Mouse (Mus musculus) ES-E14 (cell line): ENCODE measurements at regions not wholly inside any gene's neighbourhood (a gene's known extent, or its start where the extent isn't known, plus 50 kb on each side); places are given as distances from the start of the nearest gene placed in this dataset.

Experiments
- CHD2 ChIP-seq: IDR thresholded peaks from 2 replicates; pipeline ENCODE4 v1.6.1; 2014; ENCODE audit warnings: mild to moderate bottlenecking, low read depth, low read length, inconsistent platforms
- HCFC1 ChIP-seq: IDR thresholded peaks from 2 replicates; pipeline ENCODE4 v1.6.1; 2012; ENCODE audit warnings: low read length, inconsistent platforms, borderline replicate concordance; ENCODE audit not compliant: insufficient read depth
- MAFK ChIP-seq: IDR thresholded peaks from 2 replicates; pipeline ENCODE4 v1.6.1; 2014; ENCODE audit warnings: mild to moderate bottlenecking, low read depth, low read length, inconsistent platforms; ENCODE audit not compliant: insufficient read depth
- ZC3H11A ChIP-seq: IDR thresholded peaks from 2 replicates; pipeline ENCODE4 v1.6.1; 2012; ENCODE audit warnings: low read depth, mild to moderate bottlenecking, inconsistent platforms, low read length, borderline replicate concordance
- ZNF384 ChIP-seq: IDR thresholded peaks from 2 replicates; pipeline ENCODE4 v1.6.1; 2012; ENCODE audit warnings: low read depth, low read length, inconsistent platforms

DNA sequence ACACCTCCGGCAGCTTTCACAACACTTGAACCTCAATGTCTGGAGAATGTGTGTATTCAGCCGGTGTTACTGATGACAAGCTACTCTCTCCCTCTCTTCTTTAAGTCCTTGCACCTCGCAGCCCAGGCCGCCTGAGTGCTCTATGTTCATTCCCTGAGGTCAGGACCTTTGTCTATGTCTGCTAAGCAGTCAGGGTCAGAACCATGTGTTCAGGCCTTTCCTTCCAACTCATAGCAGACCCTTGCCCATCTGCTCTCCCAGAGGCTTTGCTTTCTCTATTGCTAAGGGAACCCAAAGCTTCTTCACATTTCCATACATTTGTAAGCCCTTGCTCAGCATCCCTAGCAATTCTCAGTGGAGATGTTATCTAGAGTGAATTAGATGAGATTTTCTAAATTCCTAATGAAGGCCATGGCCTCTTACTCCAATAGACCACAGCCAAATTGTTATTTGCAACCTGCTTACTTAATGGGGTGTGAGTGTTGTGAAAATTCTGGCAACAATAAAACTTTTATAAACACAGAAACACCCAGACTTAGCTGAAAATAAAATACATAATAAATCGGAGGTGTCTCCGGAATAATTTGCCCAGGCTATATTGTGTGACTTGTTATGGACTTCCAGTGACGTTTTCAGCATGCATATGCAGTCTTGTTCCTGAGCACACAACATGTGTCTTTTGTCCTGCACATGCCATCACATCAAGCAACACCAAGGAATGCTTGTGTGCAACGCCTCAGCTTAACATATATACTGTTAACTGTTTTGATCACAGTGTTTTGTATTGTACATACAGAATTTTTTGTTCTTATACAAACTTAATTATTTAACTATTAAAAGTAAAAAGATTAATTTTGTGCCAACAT, 321.2 kb downstream of the 1190002N15Rik start:
- TF ChIP-seq MAFK (no peak), HCFC1 (no peak), ZNF384 (no peak), ZC3H11A (no peak), CHD2 (no peak)
